Mouse (Mus musculus) heart, postnatal 36 days (tissue): ENCODE data around the gene Pcolce. TPM values are rescaled to one million over a fixed set of nuclear protein-coding genes. Genes with fewer than 3 reads are reported as not detected.

Experiments
- DNase-seq, 2 experiments: peaks; one replicate each; pipeline ENCODE4 v3.0.0; 2021 to 2022
- intact Hi-C: fragments of 180-260 bp; cut with DNase I; formaldehyde crosslinking; loops from one replicate; pipeline ENCODE4 v1.15.1; 2025
- total RNA-seq, 2 experiments: library from RNA; stranded (reverse); gene quantifications; 2 replicates each; pipeline ENCODE4 v1.2.3; 2021

Gene Pcolce
- total RNA-seq = 10 to 100 TPM; 58.1 to 65.1 TPM

GRCm38 (mm10) chr5:137613550-137613949 is at the start of gene Pcolce:
TSS of gene Pcolce (minus strand) at chr5:137613784.
- intact Hi-C loops = no loop called here
- peak in 1 of 2 experiments; percentile 27 for DNase-seq

- intact Hi-C loops = no loop called here
- no peak for DNase-seq
These were observed 49.5 kb upstream of the Pcolce start for GRCm38 (mm10) chr5:137663057-137663456.

- intact Hi-C loops = no loop called here
- peak; percentile 70 to 81 for DNase-seq
These were observed 46.6 kb upstream of the Pcolce start for GRCm38 (mm10) chr5:137660064-137660688.

- DNase-seq = peak; percentile 71 to 77
- intact Hi-C loops = loop anchor here (1.0 to 2.0 kb wide), 4 partner anchors 28 to 103 kb away; partner anchors contain the start of genes Agfg2 and Nyap1
These were observed 43.4 kb upstream of the Pcolce start for GRCm38 (mm10) chr5:137656977-137657376.

GRCm38 (mm10) chr5:137654746-137655145 is 41.2 kb upstream of the Pcolce start:
- intact Hi-C loops = no loop called here
- no peak for DNase-seq

- DNase-seq = no peak
- intact Hi-C loops = loop anchor here (2.0 kb wide), 2 partner anchors 69 to 151 kb away; partner anchors contain the start of gene Pop7
These were observed 39.8 kb upstream of the Pcolce start for GRCm38 (mm10) chr5:137653366-137653765.

GRCm38 (mm10) chr5:137652474-137652873 is 38.9 kb upstream of the Pcolce start:
- intact Hi-C loops = loop anchor here (2.0 kb wide), 2 partner anchors 68 to 150 kb away; partner anchors contain the start of gene Pop7
- DNase-seq = peak; percentile 69 to 73

GRCm38 (mm10) chr5:137649669-137650571 is 36.3 kb upstream of the Pcolce start:
- DNase-seq = peak; percentile 32 to 52

GRCm38 (mm10) chr5:137649251-137649650 is 35.7 kb upstream of the Pcolce start:
- intact Hi-C loops = no loop called here
- DNase-seq = no peak

More at GRCm38 (mm10) chr5:137649669-137650571, 36.3 kb upstream of the Pcolce start:
- intact Hi-C loops = no loop called here

- intact Hi-C loops = no loop called here
- DNase-seq = no peak
These were observed 34.4 kb upstream of the Pcolce start for GRCm38 (mm10) chr5:137647827-137648601.

- peak in 1 of 2 experiments; percentile 37 for DNase-seq
- intact Hi-C loops = no loop called here
These were observed 32.1 kb upstream of the Pcolce start, which contains the start of gene Irs3 for GRCm38 (mm10) chr5:137645652-137646091. TSS of gene Irs3 (minus strand) at chr5:137645714.

- DNase-seq = no peak
These were observed 31.6 kb upstream of the Pcolce start for GRCm38 (mm10) chr5:137645091-137645651.

GRCm38 (mm10) chr5:137644484-137644883 is 30.9 kb upstream of the Pcolce start:
- intact Hi-C loops = no loop called here

More at GRCm38 (mm10) chr5:137645091-137645651, 31.6 kb upstream of the Pcolce start:
- intact Hi-C loops = no loop called here

GRCm38 (mm10) chr5:137642886-137643285 is 29.3 kb upstream of the Pcolce start:
- no peak for DNase-seq
- intact Hi-C loops = no loop called here

More at GRCm38 (mm10) chr5:137644484-137644883, 30.9 kb upstream of the Pcolce start:
- no peak for DNase-seq

- intact Hi-C loops = no loop called here
- peak in 1 of 2 experiments; percentile 44 for DNase-seq
These were observed 27.5 kb upstream of the Pcolce start, which contains the start of gene Sap25 for GRCm38 (mm10) chr5:137641054-137641453. TSS of gene Sap25 (plus strand) at chr5:137641334.

GRCm38 (mm10) chr5:137639472-137639871 is 25.9 kb upstream of the Pcolce start:
- intact Hi-C loops = no loop called here
- DNase-seq = no peak

GRCm38 (mm10) chr5:137633397-137634084 is 20.0 kb upstream of the Pcolce start:
- DNase-seq = no peak
- intact Hi-C loops = no loop called here

GRCm38 (mm10) chr5:137631591-137631990 is 18.0 kb upstream of the Pcolce start:
- intact Hi-C loops = no loop called here
- DNase-seq = no peak

GRCm38 (mm10) chr5:137631171-137631570 is 17.6 kb upstream of the Pcolce start:
- peak; percentile 42 to 58 for DNase-seq
- intact Hi-C loops = no loop called here
